Mouse (Mus musculus) MEL (cell line): ENCODE measurements around the gene Pknox2. TPM values are rescaled to one million over a fixed set of nuclear protein-coding genes. Genes with fewer than 3 reads are reported as not detected.

Source experiments
- DNase-seq: peaks from one replicate; pipeline ENCODE4 v3.0.0; 2011; ENCODE audit warnings: low read depth, low spot score
- H3K27ac ChIP-seq: 2 replicates; pipeline ENCODE4 v1.5.1; 2012; ENCODE audit warnings: low read depth, mild to moderate bottlenecking, control low read depth, low read length, moderate library complexity; ENCODE audit not compliant: control insufficient read depth
- H3K27me3 ChIP-seq, 2 experiments: fragments of 150-350 bp in 1 of 2; sonication (generic) in 1 of 2; 2 replicates each; pipeline ENCODE4 v1.6.1; 2012; ENCODE audit warnings: low read length in 2 of 2, mild to moderate bottlenecking in 2 of 2, improper control_type of control experiment in 1 of 2, moderate library complexity in 1 of 2; ENCODE audit not compliant: insufficient read depth in 2 of 2, control insufficient read depth in 1 of 2
- H3K36me3 ChIP-seq, 2 experiments: 2 replicates each; pipeline ENCODE4 v1.6.1; 2012 to 2014; ENCODE audit warnings: low read length in 2 of 2, improper control_type of control experiment in 1 of 2, inconsistent platforms in 1 of 2, mild to moderate bottlenecking in 1 of 2; ENCODE audit not compliant: insufficient read depth in 2 of 2, control insufficient read depth in 1 of 2
- H3K4me1 ChIP-seq, 2 experiments: fragments of 150-350 bp in 1 of 2; sonication (generic) in 1 of 2; 2 replicates each; pipeline ENCODE4 v1.6.1; 2012; ENCODE audit warnings: low read length in 2 of 2, improper control_type of control experiment in 1 of 2, mild to moderate bottlenecking in 1 of 2; ENCODE audit not compliant: insufficient read depth in 2 of 2, control insufficient read depth in 1 of 2
- H3K4me3 ChIP-seq, 2 experiments: fragments of 150-350 bp in 1 of 2; sonication (generic) in 1 of 2; 2 replicates each; pipeline ENCODE4 v1.5.1; 2012; ENCODE audit warnings: low read depth in 2 of 2, low read length in 2 of 2, mild to moderate bottlenecking in 2 of 2, moderate library complexity in 2 of 2, control low read depth in 1 of 2, improper control_type of control experiment in 1 of 2; ENCODE audit not compliant: control insufficient read depth in 1 of 2, insufficient read depth in 1 of 2
- H3K79me2 ChIP-seq: 2 replicates; pipeline ENCODE4 v1.6.1; 2012; ENCODE audit warnings: mild to moderate bottlenecking, low read length, moderate library complexity; ENCODE audit not compliant: control insufficient read depth, poor library complexity, insufficient read depth
- H3K9ac ChIP-seq: 2 replicates; pipeline ENCODE4 v1.6.1; 2012; ENCODE audit warnings: low read depth, mild to moderate bottlenecking, control low read depth, low read length, moderate library complexity; ENCODE audit not compliant: control insufficient read depth, poor library complexity, severe bottlenecking
- H3K9me3 ChIP-seq: fragments of 150-350 bp; sonication (generic); replicated peaks from 2 replicates; pipeline ENCODE4 v1.6.1; 2012; ENCODE audit warnings: mild to moderate bottlenecking, low read length, improper control_type of control experiment, moderate library complexity; ENCODE audit not compliant: insufficient read depth
- CHD2 ChIP-seq: IDR thresholded peaks from 2 replicates; pipeline ENCODE4 v1.6.1; 2011; ENCODE audit warnings: low read length, improper control_type of control experiment
- CTCF ChIP-seq, 3 experiments: IDR thresholded peaks in 2 of 3; conservative IDR thresholded peaks in 1 of 3; 2 replicates each; pipeline ENCODE4 v1.5.1; 2011 to 2012; ENCODE audit warnings: low read length in 3 of 3, low read depth in 2 of 3, mild to moderate bottlenecking in 2 of 3, improper control_type of control experiment in 1 of 3, inconsistent platforms in 1 of 3, mixed read lengths in 1 of 3, moderate library complexity in 1 of 3; ENCODE audit not compliant: control insufficient read depth in 1 of 3, insufficient read depth in 1 of 3, poor library complexity in 1 of 3, severe bottlenecking in 1 of 3
- E2F4 ChIP-seq: IDR thresholded peaks from 2 replicates; pipeline ENCODE4 v1.6.1; 2011; ENCODE audit warnings: low read depth, low read length, improper control_type of control experiment, borderline replicate concordance
- ELF1 ChIP-seq: IDR thresholded peaks from 2 replicates; pipeline ENCODE4 v1.6.1; 2014; ENCODE audit warnings: low read depth, mild to moderate bottlenecking, inconsistent platforms, low read length, improper control_type of control experiment, moderate library complexity
- EP300 ChIP-seq, 2 experiments: IDR thresholded peaks; 2 replicates each; pipeline ENCODE4 v1.6.1; 2011; ENCODE audit warnings: improper control_type of control experiment in 2 of 2, low read length in 2 of 2, low read depth in 1 of 2, mild to moderate bottlenecking in 1 of 2
- GABPA ChIP-seq: IDR thresholded peaks from 2 replicates; pipeline ENCODE4 v1.6.1; 2012; ENCODE audit warnings: low read depth, mild to moderate bottlenecking, inconsistent platforms, low read length, improper control_type of control experiment, moderate library complexity
- MAFK ChIP-seq: IDR thresholded peaks from 2 replicates; pipeline ENCODE4 v1.6.1; 2011; ENCODE audit warnings: low read depth, mild to moderate bottlenecking, low read length, improper control_type of control experiment, borderline replicate concordance
- MEF2A ChIP-seq: IDR thresholded peaks from 2 replicates; pipeline ENCODE4 v1.6.1; 2014; ENCODE audit warnings: low read depth, mild to moderate bottlenecking, inconsistent platforms, low read length, improper control_type of control experiment; ENCODE audit not compliant: poor library complexity, insufficient replicate concordance, severe bottlenecking; ENCODE audit errors: extremely low read depth
- MYC ChIP-seq: IDR thresholded peaks from 2 replicates; pipeline ENCODE4 v1.6.1; 2011; ENCODE audit warnings: low read depth, mild to moderate bottlenecking, low read length, improper control_type of control experiment, moderate library complexity
- NRF1 ChIP-seq: IDR thresholded peaks from 2 replicates; pipeline ENCODE4 v1.6.1; 2014; ENCODE audit warnings: low read depth, mild to moderate bottlenecking, inconsistent platforms, low read length, improper control_type of control experiment, moderate library complexity; ENCODE audit not compliant: poor library complexity, insufficient read depth, severe bottlenecking
- POLR2A ChIP-seq, 2 experiments: IDR thresholded peaks; 2 replicates each; pipeline ENCODE4 v1.6.1; 2011 to 2012; ENCODE audit warnings: low read length in 2 of 2, mild to moderate bottlenecking in 2 of 2, control low read depth in 1 of 2, improper control_type of control experiment in 1 of 2, low read depth in 1 of 2, moderate library complexity in 1 of 2; ENCODE audit not compliant: control insufficient read depth in 1 of 2, insufficient read depth in 1 of 2, poor library complexity in 1 of 2
- SIN3A ChIP-seq: IDR thresholded peaks from 2 replicates; pipeline ENCODE4 v1.6.1; 2012; ENCODE audit warnings: low read length, improper control_type of control experiment, inconsistent platforms
- SMC3 ChIP-seq: IDR thresholded peaks from 2 replicates; pipeline ENCODE4 v1.6.1; 2011; ENCODE audit warnings: low read depth, low read length, improper control_type of control experiment
- TAL1 ChIP-seq: IDR thresholded peaks from 2 replicates; pipeline ENCODE4 v1.6.1; 2012; ENCODE audit warnings: mild to moderate bottlenecking, inconsistent platforms, low read length, moderate library complexity, mixed read lengths
- TCF12 ChIP-seq: IDR thresholded peaks from 2 replicates; pipeline ENCODE4 v1.6.1; 2014; ENCODE audit warnings: low read depth, mild to moderate bottlenecking, inconsistent platforms, low read length, improper control_type of control experiment, moderate library complexity
- polyA plus RNA-seq, 2 experiments: library from polyadenylated mRNA; stranded (reverse) in 1 of 2; unstranded in 1 of 2; fragments of >175 nt in 1 of 2; fragments of >200 nt in 1 of 2; gene quantifications; 2 replicates each; pipeline versions ENCODE4 v1.2.1 to v1.2.4; 2012; ENCODE audit warnings: low replicate concordance in 2 of 2, low read depth in 1 of 2; ENCODE audit not compliant: insufficient read length in 2 of 2, insufficient read depth in 1 of 2, missing spikeins in 1 of 2
- total RNA-seq: library from RNA; depleted of rRNA; stranded (reverse); fragments of 300-350 nt; gene quantifications from 2 replicates; pipeline ENCODE4 v1.2.3, GENCODE M21; 2012

The Pknox2 gene
- total and polyA plus RNA-seq, 3 experiments = not detected

- DNase-seq = no peak
- TF ChIP-seq MAFK = no peak
- TF ChIP-seq GABPA = no peak
- TF ChIP-seq SMC3 = no peak
- no peak for TF ChIP-seq TAL1
- TF ChIP-seq POLR2A (IDR thresholded peaks at IDR 0.05; ENCODE audit: control insufficient read depth in 1 of 2, insufficient read depth in 1 of 2, low read depth in 1 of 2, low read length in 2 of 2, poor library complexity in 1 of 2) = no peak
- no peak for TF ChIP-seq MEF2A
- no peak for TF ChIP-seq SIN3A
- TF ChIP-seq E2F4 = no peak
- TF ChIP-seq CHD2 = no peak
- Histone ChIP-seq H3K36me3 (no peaks in the 10 kb centered on the region), H3K9ac (no peak overlapping the region), H3K79me2 (no peaks in the 10 kb centered on the region), H3K27me3 (peaks cover 2 to 5% of the 10 kb centered on the region in 2 experiments), H3K9me3 (no peaks in the 10 kb centered on the region), H3K4me1 (no peaks in the 10 kb centered on the region; a peak in 1 of 4 replicates), H3K27ac (no peak overlapping the region), H3K4me3 (no peak overlapping the region)
Measured at GRCm38 (mm10) chr9:37085370-37085769, 61.8 kb downstream of the Pknox2 start.

GRCm38 (mm10) chr9:37082246-37082645 lies 65.0 kb downstream of the Pknox2 start:
- Histone ChIP-seq H3K9me3 (no peaks in the 10 kb centered on the region), H3K27me3 (peaks cover 0 to 4% of the 10 kb centered on the region in 2 experiments; a peak in 2 of 4 replicates), H3K9ac (no peak overlapping the region), H3K79me2 (no peaks in the 10 kb centered on the region), H3K27ac (no peak overlapping the region), H3K36me3 (no peaks in the 10 kb centered on the region), H3K4me1 (no peaks in the 10 kb centered on the region; a peak in 1 of 4 replicates), H3K4me3 (no peak overlapping the region)
- no peak for DNase-seq
- TF ChIP-seq CTCF (IDR thresholded peaks at IDR 0.05 in 2 of 3, conservative IDR thresholded peaks at IDR 0.05 in 1 of 3; ENCODE audit: control insufficient read depth in 1 of 3, insufficient read depth in 1 of 3, low read depth in 2 of 3, low read length in 3 of 3, poor library complexity in 1 of 3, severe bottlenecking in 1 of 3) = no peak
- no peak for TF ChIP-seq SIN3A
- TF ChIP-seq NRF1 = no peak

- Histone ChIP-seq H3K4me3 (no peak overlapping the region), H3K27ac (no peak overlapping the region)
Measured at GRCm38 (mm10) chr9:37080309-37080708, 66.9 kb downstream of the Pknox2 start.

More at GRCm38 (mm10) chr9:37080309-37080708, 66.9 kb downstream of the Pknox2 start:
- Histone ChIP-seq H3K27me3 (peaks cover 0 to 3% of the 10 kb centered on the region in 2 experiments; a peak in 2 of 4 replicates), H3K36me3 (no peaks in the 10 kb centered on the region), H3K9me3 (no peaks in the 10 kb centered on the region), H3K4me1 (no peaks in the 10 kb centered on the region; a peak in 1 of 4 replicates), H3K9ac (no peak overlapping the region), H3K79me2 (no peaks in the 10 kb centered on the region)
- no peak for TF ChIP-seq TCF12
- no peak for TF ChIP-seq ELF1
- no peak for TF ChIP-seq EP300 (IDR thresholded peaks at IDR 0.05; ENCODE audit: low read depth in 1 of 2, low read length in 2 of 2)
- no peak for TF ChIP-seq POLR2A (IDR thresholded peaks at IDR 0.05; ENCODE audit: control insufficient read depth in 1 of 2, insufficient read depth in 1 of 2, low read depth in 1 of 2, low read length in 2 of 2, poor library complexity in 1 of 2)
- TF ChIP-seq MYC = no peak
- no peak for DNase-seq
